8 mouse cellular contexts compared by ENCODE assay signal in genomic region chr7:80143331-80144273, GRCm38 (mm10). TPM values are rescaled to one million over a fixed set of nuclear protein-coding genes. Genes with fewer than 3 reads are reported as not detected.
A peak's percentile ranks its signal among the peaks of the same experiment; 100 is the strongest.
DNase-seq lines count a peak whose midpoint lies in the region; ATAC-seq and TF ChIP-seq lines count a peak whose summit lies in the region.

No protein-coding gene starts in this region.

- no peak overlapping the region for H3K27ac ChIP-seq in cerebellum, adult 2 months (ENCODE audit: insufficient read depth, low read length)
- H3K27ac ChIP-seq in forebrain, embryonic 12.5 days: peak overlapping the region; percentile 76
- peak overlapping the region; percentile 80 for H3K27ac ChIP-seq in stomach, embryonic 15.5 days

- H3K9me3 ChIP-seq in forebrain, embryonic 12.5 days: no peaks in the 10 kb centered on the region
- H3K9me3 ChIP-seq in stomach, embryonic 15.5 days: no peaks in the 10 kb centered on the region

- peak; percentile 62; the same call in 1 of the 2 replicates for ATAC-seq in forebrain, embryonic 12.5 days (ENCODE audit: low FRiP score)
- ATAC-seq in inflammation-experienced regulatory T-cells, adult 6 months: peak; percentile 13
- ATAC-seq in stomach, embryonic 15.5 days (ENCODE audit: insufficient read depth, low FRiP score, low read depth): no peak

- 19% methylated on average over 22 of the region's 22 CpGs for WGBS in cerebellum, adult 2 months
- 46% methylated on average over 22 of the region's 22 CpGs for WGBS in forebrain, embryonic 12.5 days
- 31% methylated on average over 22 of the region's 22 CpGs for WGBS in stomach, embryonic 15.5 days

- H3K27me3 ChIP-seq in cerebellum, adult 2 months (ENCODE audit: control insufficient read depth, insufficient read depth, low read length): no peaks in the 10 kb centered on the region
- H3K27me3 ChIP-seq in forebrain, embryonic 12.5 days: no peaks in the 10 kb centered on the region; the same call in 1 of the 2 replicates
- H3K27me3 ChIP-seq in stomach, embryonic 15.5 days (replicated peaks): no peaks in the 10 kb centered on the region

- TF ChIP-seq POLR2A in cerebellum, adult 2 months (IDR thresholded peaks at IDR 0.05; ENCODE audit: borderline replicate concordance, insufficient read depth, low read length): no peak

- H3K4me3 ChIP-seq in cerebellum, adult 2 months (replicated peaks; ENCODE audit: insufficient read depth, low read depth, low read length): no peak overlapping the region
- H3K4me3 ChIP-seq in forebrain, embryonic 12.5 days (replicated peaks): no peak overlapping the region
- H3K4me3 ChIP-seq in stomach, embryonic 15.5 days (replicated peaks): no peak overlapping the region

- no peaks in the 10 kb centered on the region for H3K4me1 ChIP-seq in cerebellum, adult 2 months (ENCODE audit: control insufficient read depth, insufficient read depth, low read length)
- peaks cover 11% of the 10 kb centered on the region for H3K4me1 ChIP-seq in forebrain, embryonic 12.5 days
- peaks cover 10% of the 10 kb centered on the region for H3K4me1 ChIP-seq in stomach, embryonic 15.5 days

- H3K4me2 ChIP-seq in forebrain, embryonic 12.5 days: 0 out of 2 replicates have a peak overlapping the region, but pooled peaks have one; percentile 0
- peak overlapping the region; percentile 32 for H3K4me2 ChIP-seq in stomach, embryonic 15.5 days

- TF ChIP-seq CTCF in cerebellum, adult 2 months (IDR thresholded peaks at IDR 0.05; ENCODE audit: borderline replicate concordance, insufficient read depth, low read depth, low read length): no peak

- H3K9ac ChIP-seq in forebrain, embryonic 12.5 days: peak overlapping the region; percentile 30; the same call in 1 of the 2 replicates
- H3K9ac ChIP-seq in stomach, embryonic 15.5 days: no peak overlapping the region

- H3K36me3 ChIP-seq in forebrain, embryonic 12.5 days (replicated peaks): no peaks in the 10 kb centered on the region
- no peaks in the 10 kb centered on the region for H3K36me3 ChIP-seq in stomach, embryonic 15.5 days

- DNase-seq in cerebellum, adult 2 months: peak; percentile 32 to 42
- no peak for DNase-seq in cerebellum, adult 11-12 months
- peak; percentile 50 for DNase-seq in R1 (ENCODE audit: low read depth, low spot score)
- peak; percentile 50 for DNase-seq in liver
- peak; percentile 61 to 65 for DNase-seq in monocyte, adult 2 months (ENCODE audit: low read depth in 1 of 2, low spot score in 2 of 2)

RNA-seq across cellular contexts. Expression of gene Idh2, which starts 28.4 kb away (rescaled TPM):
- polyA plus RNA-seq in cerebellum, adult 2 months (2012; rRNA removed): 77.9 and 84.0 TPM in 2 replicates
- 359 and 369 TPM in 2 replicates for polyA plus RNA-seq in forebrain, embryonic 12.5 days (2016; fragmentation: Nextera tagmentation; extraction: Ambion mirVana)
- 10 to 100 TPM; 13.5 to 28.7 (median 20.3) TPM for polyA plus RNA-seq in inflammation-experienced regulatory T-cells, adult 6 months (2017; shearing (Covaris generic))
- 595 and 631 TPM in 2 replicates for polyA plus RNA-seq in stomach, embryonic 15.5 days (2015; fragmentation: Nextera tagmentation; extraction: Ambion mirVana)

RNA-seq across cellular contexts. Expression of gene Sema4b, which starts 43.0 kb away (rescaled TPM):
- polyA plus RNA-seq in cerebellum, adult 2 months (2012; rRNA removed): 10.7 and 11.5 TPM in 2 replicates
- polyA plus RNA-seq in forebrain, embryonic 12.5 days (2016; fragmentation: Nextera tagmentation; extraction: Ambion mirVana): 16.7 and 19.4 TPM in 2 replicates
- polyA plus RNA-seq in inflammation-experienced regulatory T-cells, adult 6 months (2017; shearing (Covaris generic)): 10 to 100 TPM; 17.4 to 22.3 (median 18.0) TPM
- 22.1 and 23.8 TPM in 2 replicates for polyA plus RNA-seq in stomach, embryonic 15.5 days (2015; fragmentation: Nextera tagmentation; extraction: Ambion mirVana)
